Comparison of ENCODE assay signal across 14 mouse cellular contexts in genomic region chr11:118736993-118737392, GRCm38 (mm10).
"Had no signal": no experiment of that assay in that cellular context is flagged by ENCODE, and none has a peak within 500 bp of the region (broad histone marks: within the 10 kb centered on the region; RNA-seq: fewer than 3 reads in every experiment).

No protein-coding gene starts in this region.

- H3K4me3 ChIP-seq: kidney, embryonic 15.5 days; left cerebral cortex, adult 2 months; limb, embryonic 10.5 days; liver, embryonic 15.5 days; midbrain, embryonic 15.5 days; neural tube, embryonic 12.5 days had no signal

- H3K27me3 ChIP-seq: midbrain, embryonic 15.5 days; neural tube, embryonic 12.5 days had no signal

- H3K27ac ChIP-seq: kidney, embryonic 15.5 days; left cerebral cortex, adult 2 months; limb, embryonic 10.5 days; liver, embryonic 15.5 days; macrophage; midbrain, embryonic 15.5 days; neural tube, embryonic 12.5 days had no signal

- ATAC-seq: intestine, embryonic 16.5 days; midbrain, embryonic 15.5 days had no signal

- H3K9ac ChIP-seq: kidney, embryonic 15.5 days; liver, embryonic 15.5 days; midbrain, embryonic 15.5 days; neural tube, embryonic 12.5 days had no signal

- DNase-seq: kidney, adult 2 months; kidney, postnatal 14 days; retina, postnatal 1 day; right cerebral cortex, postnatal 4 days; thymus, postnatal 36 days had no signal

- H3K36me3 ChIP-seq: kidney, embryonic 15.5 days; limb, embryonic 10.5 days; liver, embryonic 15.5 days; midbrain, embryonic 15.5 days; neural tube, embryonic 12.5 days had no signal

- H3K4me1 ChIP-seq: liver, embryonic 15.5 days had no signal

- H3K4me2 ChIP-seq: kidney, embryonic 15.5 days; liver, embryonic 11.5 days; liver, embryonic 15.5 days; midbrain, embryonic 15.5 days; neural tube, embryonic 12.5 days had no signal

- H3K9me3 ChIP-seq: kidney, embryonic 15.5 days; limb, embryonic 10.5 days; liver, embryonic 15.5 days; midbrain, embryonic 15.5 days; neural tube, embryonic 12.5 days had no signal
